Mouse (Mus musculus): Measurements from ENCODE around the gene Panx2. TPM values are rescaled to one million over a fixed set of nuclear protein-coding genes. Genes with fewer than 3 reads are reported as not detected.
A peak's percentile ranks its signal among the peaks of the same experiment; 100 is the strongest.

The Panx2 gene
- 0.45 and 0.46 TPM in 2 replicates for polyA plus RNA-seq (2016; fragmentation: Nextera tagmentation; extraction: Ambion mirVana)

GRCm38 (mm10) chr15:89059161-89059931 lies at the start of gene Panx2:
Gene Panx2, plus strand, starts transcription at chr15:89059734.
- ATAC-seq (ENCODE audit: insufficient number of reproducible peaks, insufficient read depth, low FRiP score, low TSS enrichment) = no peak
- WGBS = 1% methylated on average over 34 of the region's 57 CpGs
- no peaks in the 10 kb centered on the region for H3K9me3 ChIP-seq
- H3K36me3 ChIP-seq = no peaks in the 10 kb centered on the region
- no peak within 1 kb of the TSS for H3K27ac ChIP-seq
- H3K4me2 ChIP-seq (replicated peaks) = peak within 1 kb of the TSS; percentile 94
- H3K27me3 ChIP-seq = peaks cover 51% of the 10 kb centered on the region
- peak within 1 kb of the TSS; percentile 73 for H3K9ac ChIP-seq
- peak within 1 kb of the TSS; percentile 72 for H3K4me3 ChIP-seq
- H3K4me1 ChIP-seq = no peaks in the 10 kb centered on the region

GRCm38 (mm10) chr15:89016722-89017121 lies 42.8 kb upstream of the Panx2 start:
- ATAC-seq (ENCODE audit: insufficient number of reproducible peaks, insufficient read depth, low FRiP score, low TSS enrichment) = no peak
- H3K27me3 ChIP-seq = no peaks in the 10 kb centered on the region
- H3K4me3 ChIP-seq = no peak overlapping the region
- no peaks in the 10 kb centered on the region for H3K4me1 ChIP-seq
- H3K4me2 ChIP-seq (replicated peaks) = no peak overlapping the region
- H3K9me3 ChIP-seq = no peaks in the 10 kb centered on the region
- 95% methylated on average over 3 of the region's 3 CpGs for WGBS
- no peak overlapping the region for H3K27ac ChIP-seq
- H3K9ac ChIP-seq = no peak overlapping the region
- H3K36me3 ChIP-seq = no peaks in the 10 kb centered on the region

GRCm38 (mm10) chr15:89020085-89020484 lies 39.4 kb upstream of the Panx2 start:
- WGBS = 73% methylated on average over 7 of the region's 7 CpGs
- no peak overlapping the region for H3K4me3 ChIP-seq
- H3K36me3 ChIP-seq = no peaks in the 10 kb centered on the region
- H3K4me1 ChIP-seq = no peaks in the 10 kb centered on the region
- no peaks in the 10 kb centered on the region for H3K9me3 ChIP-seq
- H3K27ac ChIP-seq = no peak overlapping the region
- no peaks in the 10 kb centered on the region for H3K27me3 ChIP-seq
- ATAC-seq (ENCODE audit: insufficient number of reproducible peaks, insufficient read depth, low FRiP score, low TSS enrichment) = no peak
- H3K9ac ChIP-seq = no peak overlapping the region
- H3K4me2 ChIP-seq (replicated peaks) = no peak overlapping the region

DNA sequence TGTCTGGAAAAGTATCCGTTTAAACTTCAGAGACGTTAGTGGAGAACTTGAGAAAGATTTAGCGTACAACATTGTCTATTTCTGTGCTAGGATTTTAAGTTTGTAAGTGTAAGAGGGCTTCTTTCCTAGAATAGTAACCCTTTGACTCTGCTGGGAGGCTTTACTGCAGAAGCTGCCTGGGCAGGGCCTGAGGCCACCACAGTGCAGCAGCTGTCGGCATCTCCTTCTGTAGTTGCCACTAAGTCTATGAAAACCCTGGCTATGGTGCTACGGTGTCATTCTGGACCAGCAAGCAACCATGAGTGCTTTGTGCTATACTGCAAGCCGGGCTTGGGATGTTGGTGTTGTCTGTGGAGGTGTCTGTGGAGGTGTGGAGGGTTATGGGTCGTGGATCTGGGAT lies 39.0 kb upstream of the Panx2 start:
- Histone ChIP-seq H3K27ac (no peak overlapping the region), H3K36me3 (no peaks in the 10 kb centered on the region), H3K4me3 (no peak overlapping the region), H3K9me3 (no peaks in the 10 kb centered on the region), H3K4me1 (no peaks in the 10 kb centered on the region), H3K9ac (no peak overlapping the region), H3K4me2 (replicated peaks) (no peak overlapping the region), H3K27me3 (no peaks in the 10 kb centered on the region)
- no peak for ATAC-seq (ENCODE audit: insufficient number of reproducible peaks, insufficient read depth, low FRiP score, low TSS enrichment)
- WGBS = 76% methylated on average over 7 of the region's 7 CpGs

- H3K4me2 ChIP-seq (replicated peaks) = no peak overlapping the region
- H3K4me3 ChIP-seq = no peak overlapping the region
- H3K9me3 ChIP-seq = no peaks in the 10 kb centered on the region
- H3K36me3 ChIP-seq = no peaks in the 10 kb centered on the region
- H3K4me1 ChIP-seq = no peaks in the 10 kb centered on the region
- no peaks in the 10 kb centered on the region for H3K27me3 ChIP-seq
- no peak overlapping the region for H3K9ac ChIP-seq
- 72% methylated on average over 5 of the region's 5 CpGs for WGBS
- no peak overlapping the region for H3K27ac ChIP-seq
- ATAC-seq (ENCODE audit: insufficient number of reproducible peaks, insufficient read depth, low FRiP score, low TSS enrichment) = no peak
These were observed 15.2 kb upstream of the Panx2 start for GRCm38 (mm10) chr15:89044381-89044780.

DNA sequence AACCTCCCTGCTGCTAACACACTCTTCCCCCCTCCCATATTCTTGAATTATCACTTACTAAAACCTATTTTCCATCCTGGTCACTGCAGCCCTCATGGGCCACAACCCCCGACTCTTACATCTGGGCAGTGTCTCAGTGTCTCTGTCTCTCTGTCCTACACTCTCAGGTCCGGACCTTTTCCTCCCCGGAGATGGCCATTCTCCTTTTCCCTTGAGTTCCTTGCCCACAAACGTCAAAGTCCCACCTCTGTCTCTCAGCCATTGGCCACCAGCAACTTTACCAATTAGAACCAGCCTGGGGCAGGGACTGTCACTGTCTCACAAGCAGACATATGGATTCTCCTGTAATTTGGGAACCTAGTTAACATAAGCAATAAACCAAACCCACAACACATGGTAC lies 13.2 kb upstream of the Panx2 start:
- no peaks in the 10 kb centered on the region for H3K4me1 ChIP-seq
- H3K27me3 ChIP-seq = no peaks in the 10 kb centered on the region
- WGBS = 62% methylated on average over 4 of the region's 4 CpGs
- H3K9ac ChIP-seq = no peak overlapping the region
- H3K27ac ChIP-seq = no peak overlapping the region
- no peaks in the 10 kb centered on the region for H3K9me3 ChIP-seq
- ATAC-seq (ENCODE audit: insufficient number of reproducible peaks, insufficient read depth, low FRiP score, low TSS enrichment) = no peak
- no peaks in the 10 kb centered on the region for H3K36me3 ChIP-seq
- no peak overlapping the region for H3K4me3 ChIP-seq
- no peak overlapping the region for H3K4me2 ChIP-seq (replicated peaks)

DNA sequence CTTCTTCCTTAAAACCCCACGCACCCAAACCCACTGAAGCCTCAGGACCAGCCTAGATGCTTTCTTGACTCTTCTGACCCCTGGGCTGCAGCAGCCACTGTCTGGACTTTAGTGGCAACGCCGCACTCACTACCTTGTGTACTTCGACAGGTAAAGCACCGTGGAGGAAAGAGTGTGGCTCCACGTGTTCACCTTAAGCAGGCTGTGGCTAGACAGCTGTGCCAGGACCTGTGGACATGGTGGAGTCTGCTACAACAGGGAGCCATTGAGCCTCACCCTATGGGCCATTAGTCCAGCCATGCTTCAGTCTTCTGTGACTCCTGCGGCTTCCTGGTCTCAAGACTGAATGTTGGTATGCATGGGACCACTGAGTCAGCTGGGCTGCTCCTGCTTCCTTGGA lies 4.9 kb upstream of the Panx2 start:
- 89% methylated on average over 7 of the region's 7 CpGs for WGBS
- no peak overlapping the region for H3K4me2 ChIP-seq (replicated peaks)
- H3K4me1 ChIP-seq = no peaks in the 10 kb centered on the region
- ATAC-seq (ENCODE audit: insufficient number of reproducible peaks, insufficient read depth, low FRiP score, low TSS enrichment) = no peak
- H3K4me3 ChIP-seq = no peak overlapping the region
- no peaks in the 10 kb centered on the region for H3K9me3 ChIP-seq
- H3K36me3 ChIP-seq = no peaks in the 10 kb centered on the region
- no peak overlapping the region for H3K27ac ChIP-seq
- no peak overlapping the region for H3K9ac ChIP-seq
- H3K27me3 ChIP-seq = peaks cover 20% of the 10 kb centered on the region

DNA sequence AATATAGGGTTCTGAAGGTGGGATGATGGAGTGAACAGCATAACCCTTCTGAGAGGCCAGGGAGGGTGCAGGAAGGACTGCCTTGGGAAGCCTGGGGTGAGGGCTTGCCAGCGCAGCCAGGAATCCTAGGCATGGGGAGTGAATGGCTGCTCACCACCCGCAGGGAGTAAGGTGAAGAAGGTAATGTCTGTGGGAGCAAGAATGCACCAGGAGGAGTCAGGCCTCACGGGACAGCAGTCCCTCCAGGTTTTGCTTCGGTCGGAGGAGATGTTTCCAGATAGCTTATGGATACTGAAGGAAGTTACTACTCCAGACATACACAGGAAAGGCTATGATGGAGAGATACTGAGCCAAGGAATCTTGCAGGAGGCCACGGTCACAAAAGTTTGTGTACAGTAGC lies 798 bp upstream of the Panx2 start:
- Histone ChIP-seq H3K9me3 (no peaks in the 10 kb centered on the region), H3K4me2 (replicated peaks) (peak overlapping the region; percentile 94), H3K4me3 (peak overlapping the region; percentile 72), H3K4me1 (no peaks in the 10 kb centered on the region), H3K27ac (no peak overlapping the region), H3K36me3 (no peaks in the 10 kb centered on the region), H3K9ac (no peak overlapping the region), H3K27me3 (peaks cover 49% of the 10 kb centered on the region)
- ATAC-seq (ENCODE audit: insufficient number of reproducible peaks, insufficient read depth, low FRiP score, low TSS enrichment) = no peak
- WGBS = 26% methylated on average over 6 of the region's 6 CpGs

DNA sequence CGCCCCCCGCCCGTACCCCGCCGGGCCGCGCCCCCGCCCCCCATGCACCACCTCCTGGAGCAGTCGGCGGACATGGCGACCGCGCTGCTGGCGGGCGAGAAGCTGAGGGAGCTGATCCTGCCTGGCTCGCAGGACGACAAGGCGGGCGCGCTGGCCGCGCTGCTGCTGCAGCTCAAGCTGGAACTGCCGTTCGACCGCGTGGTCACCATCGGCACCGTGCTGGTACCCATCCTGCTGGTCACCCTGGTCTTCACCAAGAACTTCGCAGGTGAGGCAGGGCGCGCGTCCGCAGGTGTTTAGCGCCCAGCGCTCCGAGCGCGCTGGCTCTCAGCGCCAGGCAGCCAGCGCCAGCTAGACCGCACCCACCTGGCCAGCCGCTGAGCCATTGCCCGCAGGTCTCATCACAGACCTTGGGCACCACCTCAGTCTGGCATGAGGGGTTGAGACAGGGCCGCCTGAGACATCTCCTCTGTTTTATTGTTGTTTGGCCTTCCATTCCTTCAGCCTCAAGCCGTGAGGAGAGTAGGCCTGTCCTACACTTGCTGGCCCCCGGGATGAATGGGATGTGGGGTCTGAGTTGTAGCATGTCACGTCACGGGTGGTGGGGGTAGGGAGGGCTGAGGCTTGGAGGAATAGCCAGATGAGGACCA lies 623 bp downstream of the Panx2 start:
- Histone ChIP-seq H3K27ac (no peak overlapping the region), H3K9me3 (no peaks in the 10 kb centered on the region), H3K4me2 (replicated peaks) (peak overlapping the region; percentile 94), H3K4me1 (no peaks in the 10 kb centered on the region), H3K9ac (peak overlapping the region; percentile 73), H3K4me3 (peak overlapping the region; percentile 72), H3K27me3 (peaks cover 52% of the 10 kb centered on the region), H3K36me3 (no peaks in the 10 kb centered on the region)
- 2% methylated on average over 45 of the region's 48 CpGs for WGBS
- no peak; the same call in 1 of the 2 replicates for ATAC-seq (ENCODE audit: insufficient number of reproducible peaks, insufficient read depth, low FRiP score, low TSS enrichment)

DNA sequence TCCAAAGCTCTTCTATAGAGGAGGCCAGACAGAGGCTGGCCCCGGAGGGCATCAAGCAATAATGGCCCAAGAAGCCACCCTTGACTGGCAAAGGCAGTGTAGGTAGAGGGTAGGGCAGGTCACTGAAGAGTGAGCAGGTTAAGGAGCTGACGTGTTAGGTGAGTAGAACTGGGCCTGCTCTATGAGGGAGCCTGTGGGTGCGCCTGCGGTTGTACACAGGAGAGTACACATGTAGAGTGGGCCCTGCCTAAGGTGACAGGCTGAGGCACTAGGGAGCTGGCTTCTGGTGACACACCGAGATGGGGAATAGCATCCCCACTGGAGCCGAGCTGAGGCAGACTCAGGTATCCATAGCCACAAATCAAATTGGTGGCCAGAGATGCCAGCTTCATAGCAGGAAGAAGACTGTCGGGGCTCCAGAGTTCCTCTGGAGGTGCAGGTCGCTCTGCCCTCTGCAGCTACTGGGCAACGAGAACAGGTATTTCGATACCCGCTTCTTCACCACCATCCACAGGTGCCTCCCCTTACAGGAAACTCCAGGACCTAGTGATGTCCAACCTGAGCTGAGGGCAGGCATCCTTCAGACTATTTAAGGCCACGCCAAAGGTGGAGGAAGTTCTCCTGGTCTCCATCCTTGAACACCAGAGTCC lies 1.4 kb downstream of the Panx2 start:
- H3K4me2 ChIP-seq (replicated peaks) = no peak overlapping the region
- no peak overlapping the region for H3K9ac ChIP-seq
- peaks cover 58% of the 10 kb centered on the region for H3K27me3 ChIP-seq
- WGBS = 85% methylated on average over 12 of the region's 12 CpGs
- ATAC-seq (ENCODE audit: insufficient number of reproducible peaks, insufficient read depth, low FRiP score, low TSS enrichment) = no peak
- H3K9me3 ChIP-seq = no peaks in the 10 kb centered on the region
- no peak overlapping the region for H3K27ac ChIP-seq
- no peaks in the 10 kb centered on the region for H3K36me3 ChIP-seq
- H3K4me1 ChIP-seq = no peaks in the 10 kb centered on the region
- 0 out of 2 replicates have a peak overlapping the region, but pooled peaks have one; percentile 72 for H3K4me3 ChIP-seq

- 84% methylated on average over 6 of the region's 6 CpGs for WGBS
These were observed 2.4 kb downstream of the Panx2 start for GRCm38 (mm10) chr15:89061761-89062517.

More at GRCm38 (mm10) chr15:89061761-89062517, 2.4 kb downstream of the Panx2 start:
- no peak for ATAC-seq (ENCODE audit: insufficient number of reproducible peaks, insufficient read depth, low FRiP score, low TSS enrichment)
- H3K4me2 ChIP-seq (replicated peaks) = no peak overlapping the region
- H3K36me3 ChIP-seq = no peaks in the 10 kb centered on the region
- peaks cover 68% of the 10 kb centered on the region for H3K27me3 ChIP-seq
- H3K4me3 ChIP-seq = no peak overlapping the region
- no peak overlapping the region for H3K27ac ChIP-seq
- H3K9ac ChIP-seq = no peak overlapping the region
- no peaks in the 10 kb centered on the region for H3K4me1 ChIP-seq
- H3K9me3 ChIP-seq = no peaks in the 10 kb centered on the region
